Mouse (Mus musculus) C2C12 (cell line): ENCODE results near the gene Gm20822. TPM values are rescaled to one million over a fixed set of nuclear protein-coding genes. Genes with fewer than 3 reads are reported as not detected.
"Not testable (repeated sequence)": the region's sequence is repeated elsewhere in the genome, so short reads cannot be mapped to it uniquely, and the experiment has no call there.

ENCODE experiments used
- H3K27me3 ChIP-seq: one replicate; pipeline ENCODE4 v1.6.1; 2011; ENCODE audit not compliant: control insufficient read depth, insufficient read depth, insufficient read length
- H3K36me3 ChIP-seq: one replicate; pipeline ENCODE4 v1.6.1; 2011; ENCODE audit not compliant: control insufficient read depth, insufficient read depth
- H3K4me3 ChIP-seq: one replicate; pipeline ENCODE4 v1.5.1; 2011; ENCODE audit warnings: mild to moderate bottlenecking, control low read depth; ENCODE audit not compliant: poor library complexity, insufficient read depth, severe bottlenecking
- H3K79me2 ChIP-seq: one replicate; pipeline ENCODE4 v1.6.1; 2011; ENCODE audit not compliant: control insufficient read depth, insufficient read depth
- H3K79me3 ChIP-seq: one replicate; pipeline ENCODE4 v1.6.1; 2011; ENCODE audit warnings: low read depth, control low read depth
- H3ac ChIP-seq: one replicate; pipeline ENCODE3; 2011; ENCODE audit warnings: low read depth; ENCODE audit not compliant: control insufficient read depth, insufficient read length
- long read RNA-seq, 2 experiments: library from polyadenylated mRNA; unstranded; transcript quantifications; one replicate each; pipeline ENCODE4 v2.0.0; 2019 to 2020
- polyA plus RNA-seq: library from polyadenylated mRNA; unstranded; fragments of >200 nt; fragmentation: generic; extraction: Trizol; gene quantifications from one replicate; pipeline ENCODE4 v1.2.1, GENCODE M21; 2012; ENCODE audit warnings: missing spikeins

The Gm20822 gene
- polyA plus RNA-seq, result not detected
- long read RNA-seq, experiment 1, result 0 reads
- long read RNA-seq, experiment 2, result 0 reads

DNA sequence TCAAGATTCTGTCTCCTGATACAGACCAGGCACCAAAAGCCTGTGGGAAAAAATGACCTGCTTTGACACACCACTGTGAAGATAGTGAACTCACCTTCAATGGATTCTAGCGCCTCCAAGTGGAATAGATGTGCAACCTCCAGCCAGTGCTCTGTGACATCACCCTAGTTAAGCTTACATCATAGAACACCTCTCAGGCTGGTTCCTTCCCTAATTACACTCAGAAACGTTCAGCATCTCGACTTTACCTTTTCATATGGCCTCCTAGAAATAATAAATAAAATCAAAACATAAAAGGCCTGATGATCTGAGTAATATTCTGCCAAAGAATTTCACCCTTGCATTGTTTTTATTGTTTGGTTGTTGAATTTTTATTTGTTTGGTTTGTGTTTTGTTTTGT, at the start of gene Gm20822:
Gene Gm20822 (minus strand): TSS at position 101 of the 400 bp plus-strand sequence.
- not testable (repeated sequence) for H3K79me2 ChIP-seq, H3K36me3 ChIP-seq, H3K79me3 ChIP-seq

More for the DNA sequence above, at the start of gene Gm20822:
- H3K27me3 ChIP-seq, H3K4me3 ChIP-seq, H3ac ChIP-seq: not testable (repeated sequence)
